Mouse (Mus musculus) kidney, adult 2 months (tissue): ENCODE data around the gene Bax. TPM values are rescaled to one million over a fixed set of nuclear protein-coding genes. Genes with fewer than 3 reads are reported as not detected.
"Not testable (repeated sequence)": the region's sequence is repeated elsewhere in the genome, so short reads cannot be mapped to it uniquely, and the experiment has no call there.

Experiments used
- DNase-seq: peaks from one replicate; pipeline ENCODE4 v3.0.0; 2021
- H3K27ac ChIP-seq: fragments of 200-500 bp; 2 replicates; pipeline ENCODE4 v1.5.1; 2012; ENCODE audit warnings: low read depth, low read length, control low read depth, inconsistent platforms; ENCODE audit not compliant: insufficient read depth
- H3K27me3 ChIP-seq: fragments of 200-500 bp; replicated peaks from 2 replicates; pipeline ENCODE4 v1.6.1; 2012; ENCODE audit warnings: mild to moderate bottlenecking, moderate library complexity, low read length, inconsistent platforms; ENCODE audit not compliant: control insufficient read depth, insufficient read depth
- H3K36me3 ChIP-seq: fragments of 200-500 bp; 2 replicates; pipeline ENCODE4 v1.6.1; 2012; ENCODE audit warnings: mild to moderate bottlenecking, moderate library complexity, low read length, inconsistent platforms; ENCODE audit not compliant: control insufficient read depth, insufficient read depth
- H3K4me1 ChIP-seq: fragments of 200-500 bp; 2 replicates; pipeline ENCODE4 v1.6.1; 2011; ENCODE audit warnings: low read length; ENCODE audit not compliant: control insufficient read depth, insufficient read depth
- H3K4me3 ChIP-seq: fragments of 200-500 bp; 2 replicates; pipeline ENCODE4 v1.5.1; 2011; ENCODE audit warnings: mild to moderate bottlenecking, low read depth, low read length, control low read depth; ENCODE audit not compliant: insufficient read depth
- CTCF ChIP-seq: fragments of 200-500 bp; conservative IDR thresholded peaks from 2 replicates; pipeline ENCODE4 v1.5.1; 2011; ENCODE audit warnings: low read depth, mild to moderate bottlenecking, control low read depth, low read length, moderate library complexity, mixed read lengths; ENCODE audit not compliant: insufficient read depth, insufficient read length
- POLR2A ChIP-seq: fragments of 200-500 bp; IDR thresholded peaks from one replicate; pipeline ENCODE4 v1.6.1; 2011; ENCODE audit warnings: low read depth, low read length, control low read depth
- WGBS: fragments of 180-500 bp; shearing (Covaris S2); methylation state at CpG from one replicate; pipeline ENCODE4 v1.1.7; 2018; 5-methylcytosine and 5-hydroxymethylcytosine counted together
- polyA plus RNA-seq: library from polyadenylated mRNA; depleted of rRNA; stranded (reverse); fragments of >200 nt; gene quantifications from 2 replicates; pipeline ENCODE4 v1.2.3, GENCODE M21; 2012

The Bax gene
- polyA plus RNA-seq, 1 experiment: 104 TPM

DNA sequence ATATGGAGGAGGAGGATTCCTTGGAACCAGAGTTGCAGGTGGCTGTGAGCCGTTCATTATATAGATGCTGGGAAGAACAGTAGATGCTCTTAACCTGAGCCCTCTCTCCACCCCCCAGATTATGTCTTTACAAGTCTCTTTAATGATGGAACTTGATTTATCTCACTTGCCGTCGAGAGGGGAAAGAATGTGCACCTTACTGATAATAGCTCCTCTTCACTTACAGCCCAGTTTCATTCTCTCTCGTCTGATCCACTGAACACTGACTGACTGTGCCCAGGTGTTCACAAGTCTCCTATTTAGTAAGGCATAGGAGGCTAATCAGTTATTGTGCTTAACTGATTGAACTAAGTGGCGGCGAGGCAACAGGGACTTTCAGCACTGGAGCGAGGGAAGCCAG is 22.9 kb upstream of the Bax start:
- Histone ChIP-seq H3K27ac (no peak overlapping the region), H3K36me3 (no peaks in the 10 kb centered on the region; the same call in 1 of the 2 replicates), H3K4me1 (peaks cover 10% of the 10 kb centered on the region), H3K27me3 (no peaks in the 10 kb centered on the region), H3K4me3 (no peak overlapping the region)
- DNase-seq: no peak
- 83% methylated on average over 7 of the region's 7 CpGs for WGBS
- no peak for TF ChIP-seq POLR2A

DNA sequence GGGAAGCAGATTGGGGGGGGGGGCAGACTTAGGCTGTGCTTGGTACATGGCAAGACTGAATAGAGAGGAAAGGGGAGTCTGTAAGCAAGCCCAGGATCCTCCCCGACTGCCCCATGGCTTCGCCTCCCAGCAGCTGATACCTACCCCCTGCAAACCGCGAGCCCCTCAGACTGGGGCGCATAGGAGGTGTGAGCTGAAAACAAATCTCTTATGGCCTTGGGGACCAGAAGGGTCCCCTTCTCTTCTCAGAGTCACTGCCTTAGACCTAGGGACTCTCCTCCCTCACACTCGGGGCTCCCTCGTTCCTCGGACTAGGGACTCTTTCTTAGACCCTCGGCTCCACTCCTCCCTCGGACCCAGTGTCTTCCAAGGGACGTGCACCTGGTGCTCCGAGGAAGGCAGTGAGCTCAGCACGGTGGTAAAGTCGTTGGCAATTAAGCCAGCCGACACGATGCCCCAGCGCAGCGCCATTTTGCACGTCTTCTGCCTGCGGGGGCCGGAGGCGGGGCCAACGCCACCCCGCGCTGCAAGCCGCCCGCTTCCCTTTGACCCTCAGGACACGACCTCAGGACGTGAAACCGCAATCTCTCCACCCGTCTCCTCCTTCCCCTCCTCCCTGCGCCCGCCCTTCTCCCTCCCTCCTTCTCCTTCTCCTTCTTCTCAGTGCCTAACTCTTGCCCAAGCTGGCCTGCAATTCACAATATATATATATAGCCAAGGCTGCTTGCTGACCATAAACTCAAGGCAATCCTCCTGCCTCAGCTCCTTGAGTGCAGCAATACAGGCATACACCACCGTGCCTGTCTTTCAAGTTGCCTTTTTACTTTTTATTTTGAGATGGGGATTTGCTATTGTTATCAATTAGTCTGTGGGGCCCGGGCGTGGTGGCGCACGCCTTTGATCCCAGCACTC is 21.9 kb upstream of the Bax start, which contains the start of gene Dhdh:
TSS of gene Dhdh (minus strand) at position 513 of the 912 bp plus-strand sequence.
- H3K27ac ChIP-seq: no peak within 1 kb of the TSS
- peak; percentile 78 for DNase-seq
- H3K4me1 ChIP-seq: peaks cover 10% of the 10 kb centered on the region
- peak within 1 kb of the TSS; percentile 59 for H3K4me3 ChIP-seq
- H3K27me3 ChIP-seq: no peaks in the 10 kb centered on the region
- no peak for TF ChIP-seq CTCF
- 18% methylated on average over 38 of the region's 38 CpGs for WGBS
- no peaks in the 10 kb centered on the region for H3K36me3 ChIP-seq

- no peak for DNase-seq
- H3K36me3 ChIP-seq: no peaks in the 10 kb centered on the region
- H3K4me3 ChIP-seq: no peak overlapping the region
- no peak for TF ChIP-seq POLR2A
- TF ChIP-seq CTCF: no peak
- no peaks in the 10 kb centered on the region for H3K27me3 ChIP-seq
- H3K27ac ChIP-seq: no peak overlapping the region
- 72% methylated on average over 11 of the region's 11 CpGs for WGBS
- H3K4me1 ChIP-seq: peaks cover 10% of the 10 kb centered on the region
Observed at GRCm38 (mm10) chr7:45487861-45488292, 21.2 kb upstream of the Bax start.

- TF ChIP-seq POLR2A: no peak
- TF ChIP-seq CTCF: no peak
- H3K27ac ChIP-seq: no peak within 1 kb of the TSS
- no peaks in the 10 kb centered on the region for H3K36me3 ChIP-seq
- H3K27me3 ChIP-seq: no peaks in the 10 kb centered on the region
- WGBS: 77% methylated on average over 12 of the region's 12 CpGs
- H3K4me3 ChIP-seq: no peak within 1 kb of the TSS
- DNase-seq: peak; percentile 56
- H3K4me1 ChIP-seq: peaks cover 10% of the 10 kb centered on the region
Observed at GRCm38 (mm10) chr7:45486761-45487415, 20.2 kb upstream of the Bax start, which contains the start of gene Gm45808. Gene Gm45808 (minus strand): TSS chr7:45486811.

DNA sequence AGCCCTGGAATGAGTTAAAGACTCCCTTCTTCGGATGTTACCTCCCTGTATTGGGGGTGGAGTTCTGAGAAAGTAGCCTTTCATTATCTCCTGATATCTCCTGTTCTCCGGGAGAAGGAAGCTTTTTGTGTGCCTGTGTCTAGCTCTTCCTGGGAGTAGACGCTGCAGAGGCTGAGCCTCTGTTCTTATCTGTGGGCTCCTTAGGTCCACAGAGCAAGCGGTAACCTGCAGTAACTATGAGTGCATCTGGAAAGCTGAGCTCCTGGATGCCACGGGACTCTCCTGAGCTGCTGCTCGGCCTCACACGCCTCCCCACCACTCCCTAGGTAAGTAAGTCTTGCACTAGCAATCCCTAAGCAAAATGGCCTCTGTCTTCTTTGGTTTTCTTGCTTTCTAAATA is 19.5 kb upstream of the Bax start:
- no peak overlapping the region for H3K27ac ChIP-seq
- TF ChIP-seq CTCF: no peak
- no peak for TF ChIP-seq POLR2A
- WGBS: 78% methylated on average over 7 of the region's 7 CpGs
- H3K36me3 ChIP-seq: no peaks in the 10 kb centered on the region
- H3K4me1 ChIP-seq: peaks cover 8% of the 10 kb centered on the region
- DNase-seq: no peak
- no peaks in the 10 kb centered on the region for H3K27me3 ChIP-seq
- H3K4me3 ChIP-seq: no peak overlapping the region

- H3K36me3 ChIP-seq, DNase-seq, H3K4me1 ChIP-seq, H3K27me3 ChIP-seq, H3K27ac ChIP-seq, H3K4me3 ChIP-seq: not testable (repeated sequence)
- 93% methylated on average over 5 of the region's 5 CpGs for WGBS
Observed at GRCm38 (mm10) chr7:45484985-45485384, 18.3 kb upstream of the Bax start.

DNA sequence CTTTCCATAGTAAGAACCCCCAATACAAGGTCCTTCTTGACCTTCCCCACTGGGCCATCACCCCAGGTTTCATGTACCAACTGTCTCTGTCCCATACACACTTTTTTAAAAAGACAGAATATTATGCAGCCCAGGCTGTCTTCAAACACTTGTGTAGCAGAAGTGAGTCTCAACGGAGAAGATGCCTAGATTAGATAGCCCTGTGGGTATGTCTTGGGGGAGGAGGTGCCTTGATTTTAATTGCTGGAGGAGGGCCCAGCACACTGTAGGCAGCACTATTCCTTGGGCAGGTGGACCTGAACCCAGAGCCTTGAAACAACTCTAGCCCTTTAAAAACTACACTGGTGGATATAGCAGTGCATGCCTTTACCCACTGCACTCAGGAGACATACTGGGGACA is 15.5 kb upstream of the Bax start:
- Histone ChIP-seq H3K4me3 (no peak overlapping the region), H3K27me3 (no peaks in the 10 kb centered on the region), H3K4me1 (no peaks in the 10 kb centered on the region; the same call in 1 of the 2 replicates), H3K36me3 (no peaks in the 10 kb centered on the region), H3K27ac (no peak overlapping the region)
- no peak for DNase-seq
- no peak for TF ChIP-seq CTCF
- TF ChIP-seq POLR2A: no peak
- 94% methylated on average over 1 of the region's 1 CpGs for WGBS
